Mouse (Mus musculus): ENCODE results near the gene Fcer1g. TPM values are rescaled to one million over a fixed set of nuclear protein-coding genes. Genes with fewer than 3 reads are reported as not detected.

The Fcer1g gene
- polyA plus RNA-seq, 1 experiment from 2014 or later = 38.7 TPM

DNA sequence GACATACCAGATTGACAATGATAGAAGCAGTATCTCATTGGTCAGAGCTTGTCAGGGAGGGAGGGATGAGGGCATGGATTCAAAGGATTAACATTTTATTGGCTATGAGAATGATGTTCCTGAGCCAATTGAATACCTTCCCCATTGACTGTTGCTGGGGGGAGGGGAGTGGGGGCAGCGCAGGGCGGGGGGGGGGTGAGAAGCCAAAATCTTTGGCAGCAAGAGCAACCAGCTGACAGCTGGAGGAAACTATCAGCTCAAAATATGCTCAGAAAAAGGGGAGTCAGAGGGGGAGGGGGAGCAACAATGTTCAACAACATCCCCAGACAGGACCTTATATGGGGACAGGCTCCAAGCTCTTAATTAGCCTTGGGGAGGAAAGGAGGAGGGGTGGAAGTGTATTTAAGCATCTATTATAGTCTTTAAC is 29.0 kb upstream of the Fcer1g start:
- Histone ChIP-seq H3K9me3 (no peaks in the 10 kb centered on the region), H3K4me1 (replicated peaks) (peaks cover 9% of the 10 kb centered on the region), H3K36me3 (no peaks in the 10 kb centered on the region), H3K4me2 (peak overlapping the region; percentile 56), H3K27me3 (no peaks in the 10 kb centered on the region), H3K27ac (replicated peaks) (peak overlapping the region; percentile 87), H3K9ac (no peak overlapping the region), H3K4me3 (peak overlapping the region; percentile 28)
- peak; percentile 93 for ATAC-seq (ENCODE audit: low read depth)
- 0% methylated on average over 2 of the region's 2 CpGs for WGBS

GRCm38 (mm10) chr1:171262594-171263130 is 28.5 kb upstream of the Fcer1g start:
- peak overlapping the region; percentile 62 for H3K9ac ChIP-seq
- peak overlapping the region; percentile 28 for H3K4me3 ChIP-seq
- peak; percentile 64 for ATAC-seq (ENCODE audit: low read depth)
- H3K27me3 ChIP-seq = no peaks in the 10 kb centered on the region
- peak overlapping the region; percentile 87 for H3K27ac ChIP-seq (replicated peaks)
- peaks cover 9% of the 10 kb centered on the region for H3K4me1 ChIP-seq (replicated peaks)
- no peaks in the 10 kb centered on the region for H3K36me3 ChIP-seq
- peak overlapping the region; percentile 56 for H3K4me2 ChIP-seq
- no peaks in the 10 kb centered on the region for H3K9me3 ChIP-seq
- WGBS = 4% methylated on average over 8 of the region's 8 CpGs

DNA sequence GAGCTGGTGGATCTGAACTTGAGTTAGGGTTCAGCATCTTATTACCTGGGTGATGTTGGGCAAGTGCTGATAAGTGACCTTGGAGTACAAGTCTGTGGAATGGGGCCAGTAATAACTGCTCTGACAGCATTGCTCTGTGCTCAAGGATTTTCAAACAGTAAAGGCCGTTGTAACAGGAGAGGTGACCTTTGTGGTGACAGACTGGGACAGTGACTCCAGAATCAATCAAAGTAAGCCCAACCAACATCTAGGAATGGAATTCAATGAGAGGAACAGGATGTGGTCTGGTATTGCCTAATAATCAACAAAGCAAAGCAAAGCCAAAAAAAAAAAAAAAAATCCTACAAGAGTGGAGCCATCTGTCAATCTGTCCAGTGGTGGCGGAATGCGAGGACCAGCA is 26.2 kb upstream of the Fcer1g start:
- H3K4me1 ChIP-seq (replicated peaks) = peaks cover 9% of the 10 kb centered on the region
- no peak overlapping the region for H3K4me2 ChIP-seq
- H3K27ac ChIP-seq (replicated peaks) = no peak overlapping the region
- H3K4me3 ChIP-seq = no peak overlapping the region
- H3K36me3 ChIP-seq = no peaks in the 10 kb centered on the region
- no peak overlapping the region for H3K9ac ChIP-seq
- 73% methylated on average over 3 of the region's 3 CpGs for WGBS
- H3K9me3 ChIP-seq = no peaks in the 10 kb centered on the region
- no peaks in the 10 kb centered on the region for H3K27me3 ChIP-seq
- no peak for ATAC-seq (ENCODE audit: low read depth)

- no peak overlapping the region for H3K27ac ChIP-seq (replicated peaks)
- no peaks in the 10 kb centered on the region for H3K36me3 ChIP-seq
- no peak overlapping the region for H3K4me3 ChIP-seq
- H3K4me1 ChIP-seq (replicated peaks) = peaks cover 9% of the 10 kb centered on the region
- no peak overlapping the region for H3K9ac ChIP-seq
- H3K27me3 ChIP-seq = no peaks in the 10 kb centered on the region
- H3K9me3 ChIP-seq = no peaks in the 10 kb centered on the region
- H3K4me2 ChIP-seq = no peak overlapping the region
- 81% methylated on average over 17 of the region's 17 CpGs for WGBS
- ATAC-seq (ENCODE audit: low read depth) = no peak
These were observed 24.8 kb upstream of the Fcer1g start for GRCm38 (mm10) chr1:171258921-171259320.

DNA sequence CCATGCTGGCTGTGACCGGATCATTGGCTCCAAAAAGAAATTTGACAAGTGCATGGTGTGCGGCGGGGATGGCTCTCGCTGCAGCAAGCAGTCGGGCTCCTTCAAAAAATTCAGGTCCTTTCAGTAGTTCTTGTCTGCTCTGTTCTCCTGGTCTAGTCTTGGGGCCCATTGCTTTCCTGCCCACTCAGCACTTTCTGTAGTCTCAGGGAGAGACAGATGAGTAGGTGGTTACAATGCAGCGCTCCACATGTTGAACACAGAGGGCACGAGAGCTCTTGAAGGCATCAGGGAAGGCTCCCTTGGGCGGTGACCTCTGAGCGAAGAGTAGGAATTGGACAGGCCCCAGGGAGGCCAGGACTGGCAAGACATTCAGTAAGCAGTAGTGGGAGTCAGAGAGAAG is 23.6 kb upstream of the Fcer1g start:
- Histone ChIP-seq H3K9ac (no peak overlapping the region), H3K4me2 (no peak overlapping the region), H3K4me1 (replicated peaks) (peaks cover 12% of the 10 kb centered on the region), H3K4me3 (no peak overlapping the region), H3K27ac (replicated peaks) (no peak overlapping the region), H3K9me3 (no peaks in the 10 kb centered on the region), H3K36me3 (no peaks in the 10 kb centered on the region), H3K27me3 (no peaks in the 10 kb centered on the region)
- 87% methylated on average over 9 of the region's 9 CpGs for WGBS
- ATAC-seq (ENCODE audit: low read depth) = no peak

DNA sequence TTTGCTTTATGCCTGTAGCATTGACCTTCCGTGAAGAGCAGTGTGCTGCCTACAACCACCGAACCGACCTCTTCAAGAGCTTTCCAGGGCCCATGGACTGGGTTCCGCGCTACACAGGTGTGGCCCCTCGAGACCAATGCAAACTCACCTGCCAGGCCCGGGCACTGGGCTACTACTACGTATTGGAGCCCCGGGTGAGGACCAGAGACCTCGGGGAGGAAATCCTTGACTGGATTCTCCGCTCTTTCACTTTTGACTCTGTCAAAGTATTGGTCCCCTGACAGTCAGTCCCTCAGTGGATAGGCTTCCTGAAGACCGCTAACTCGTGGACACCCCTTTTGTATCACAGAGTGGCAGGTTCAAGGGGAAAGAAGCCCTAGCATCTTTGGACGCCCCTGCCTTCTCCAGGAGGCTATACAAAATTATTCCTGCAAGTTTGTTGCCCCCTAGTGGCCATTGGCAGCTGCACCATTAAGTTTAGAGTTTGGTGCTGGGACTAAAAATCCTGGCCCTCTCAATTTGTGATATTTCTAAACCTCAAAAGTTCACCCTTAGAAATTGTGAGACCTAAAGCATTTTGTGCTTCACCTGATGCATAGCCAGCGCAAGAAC is 22.9 kb upstream of the Fcer1g start:
- no peak overlapping the region for H3K27ac ChIP-seq (replicated peaks)
- no peak overlapping the region for H3K4me3 ChIP-seq
- 63% methylated on average over 15 of the region's 15 CpGs for WGBS
- H3K4me1 ChIP-seq (replicated peaks) = peaks cover 11% of the 10 kb centered on the region
- no peak overlapping the region for H3K9ac ChIP-seq
- no peaks in the 10 kb centered on the region for H3K9me3 ChIP-seq
- H3K4me2 ChIP-seq = no peak overlapping the region
- H3K36me3 ChIP-seq = no peaks in the 10 kb centered on the region
- ATAC-seq (ENCODE audit: low read depth) = no peak
- H3K27me3 ChIP-seq = no peaks in the 10 kb centered on the region

- Histone ChIP-seq H3K4me3 (no peak overlapping the region), H3K27ac (replicated peaks) (no peak overlapping the region), H3K36me3 (no peaks in the 10 kb centered on the region), H3K9ac (no peak overlapping the region), H3K4me1 (replicated peaks) (peaks cover 17% of the 10 kb centered on the region), H3K4me2 (no peak overlapping the region), H3K9me3 (no peaks in the 10 kb centered on the region), H3K27me3 (no peaks in the 10 kb centered on the region)
- WGBS = 91% methylated on average over 24 of the region's 24 CpGs
- ATAC-seq (ENCODE audit: low read depth) = no peak
These were observed 22.1 kb upstream of the Fcer1g start for GRCm38 (mm10) chr1:171256095-171256818.

DNA sequence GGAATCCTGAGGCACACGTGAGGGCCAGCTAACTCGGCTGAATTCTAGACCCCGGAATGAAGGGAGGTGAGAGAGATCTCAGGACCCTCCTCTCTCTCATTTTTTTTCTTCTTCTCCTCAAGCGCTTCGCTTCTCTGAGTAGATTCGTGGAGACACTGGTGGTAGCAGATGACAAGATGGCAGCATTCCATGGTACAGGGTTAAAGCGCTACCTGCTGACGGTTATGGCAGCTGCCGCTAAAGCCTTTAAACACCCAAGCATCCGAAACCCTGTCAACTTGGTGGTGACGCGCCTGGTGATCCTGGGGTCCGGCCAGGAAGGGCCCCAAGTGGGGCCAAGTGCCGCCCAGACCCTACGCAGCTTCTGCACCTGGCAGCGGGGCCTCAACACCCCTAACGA is 18.2 kb upstream of the Fcer1g start:
- no peak for ATAC-seq (ENCODE audit: low read depth)
- H3K9ac ChIP-seq = no peak overlapping the region

GRCm38 (mm10) chr1:171251594-171252324 is 17.6 kb upstream of the Fcer1g start:
- H3K27me3 ChIP-seq = no peaks in the 10 kb centered on the region
- H3K9me3 ChIP-seq = no peaks in the 10 kb centered on the region
- H3K4me3 ChIP-seq = peak overlapping the region; percentile 29
- 2% methylated on average over 13 of the region's 13 CpGs for WGBS
- no peaks in the 10 kb centered on the region for H3K36me3 ChIP-seq
- H3K4me1 ChIP-seq (replicated peaks) = peaks cover 55% of the 10 kb centered on the region
- H3K9ac ChIP-seq = peak overlapping the region; percentile 41
- H3K4me2 ChIP-seq = peak overlapping the region; percentile 53
- ATAC-seq (ENCODE audit: low read depth) = no peak
- H3K27ac ChIP-seq (replicated peaks) = peak overlapping the region; percentile 77

More for the DNA sequence above, 18.2 kb upstream of the Fcer1g start:
- 58% methylated on average over 17 of the region's 17 CpGs for WGBS
- Histone ChIP-seq H3K4me2 (peak overlapping the region; percentile 53), H3K4me3 (no peak overlapping the region), H3K36me3 (no peaks in the 10 kb centered on the region), H3K27ac (replicated peaks) (peak overlapping the region; percentile 77; the same call in 1 of the 2 replicates), H3K9me3 (no peaks in the 10 kb centered on the region), H3K4me1 (replicated peaks) (peaks cover 53% of the 10 kb centered on the region), H3K27me3 (no peaks in the 10 kb centered on the region)

DNA sequence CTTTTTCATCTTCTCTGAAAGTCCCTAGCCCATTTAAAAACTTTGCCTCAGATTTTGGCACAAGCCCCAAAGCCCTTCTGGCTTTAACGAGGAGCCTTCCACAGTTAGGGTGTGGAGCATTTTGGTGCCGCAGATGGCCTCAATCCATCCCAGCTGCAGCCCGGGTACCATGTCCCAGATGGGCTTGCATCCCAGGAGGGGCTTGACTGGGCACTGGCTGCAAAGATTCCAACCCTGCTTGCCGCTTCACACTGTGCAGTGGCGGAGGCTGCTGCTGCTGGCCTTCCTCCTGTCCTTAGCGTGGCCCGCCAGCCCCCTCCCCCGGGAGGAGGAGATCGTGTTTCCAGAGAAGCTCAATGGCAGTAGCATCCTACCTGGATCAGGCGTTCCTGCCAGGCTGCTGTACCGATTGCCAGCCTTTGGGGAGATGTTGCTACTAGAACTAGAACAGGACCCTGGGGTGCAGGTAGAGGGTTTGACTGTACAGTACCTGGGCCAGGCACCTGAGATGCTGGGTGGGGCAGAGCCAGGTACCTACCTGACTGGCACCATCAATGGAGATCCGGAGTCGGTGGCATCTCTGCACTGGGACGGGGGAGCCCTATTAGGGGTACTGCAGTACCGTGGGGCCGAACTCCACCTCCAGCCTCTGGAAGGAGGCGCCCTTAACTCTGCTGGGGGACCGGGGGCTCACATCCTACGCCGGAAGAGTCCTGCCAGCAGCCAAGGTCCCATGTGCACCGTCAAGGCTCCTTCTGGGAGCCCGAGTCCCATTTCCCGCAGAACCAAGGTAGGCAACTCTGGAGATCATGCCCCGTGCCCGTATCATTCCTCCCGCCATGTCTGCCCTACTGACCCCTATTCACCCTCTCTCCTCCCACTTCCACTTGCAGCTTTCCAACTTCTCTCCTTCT is 16.8 kb upstream of the Fcer1g start, which contains the start of gene Ndufs2:
Ndufs2 (minus strand) TSS at position 709 of the 914 bp plus-strand sequence.
- Histone ChIP-seq H3K27ac (replicated peaks) (peak within 1 kb of the TSS; percentile 77), H3K9me3 (no peaks in the 10 kb centered on the region), H3K9ac (peak within 1 kb of the TSS; percentile 41), H3K4me2 (peak within 1 kb of the TSS; percentile 53), H3K4me3 (peak within 1 kb of the TSS; percentile 29), H3K4me1 (replicated peaks) (peaks cover 61% of the 10 kb centered on the region), H3K36me3 (no peaks in the 10 kb centered on the region), H3K27me3 (no peaks in the 10 kb centered on the region)
- 12% methylated on average over 26 of the region's 26 CpGs for WGBS
- ATAC-seq (ENCODE audit: low read depth) = peak; percentile 7; the same call in 1 of the 2 replicates

DNA sequence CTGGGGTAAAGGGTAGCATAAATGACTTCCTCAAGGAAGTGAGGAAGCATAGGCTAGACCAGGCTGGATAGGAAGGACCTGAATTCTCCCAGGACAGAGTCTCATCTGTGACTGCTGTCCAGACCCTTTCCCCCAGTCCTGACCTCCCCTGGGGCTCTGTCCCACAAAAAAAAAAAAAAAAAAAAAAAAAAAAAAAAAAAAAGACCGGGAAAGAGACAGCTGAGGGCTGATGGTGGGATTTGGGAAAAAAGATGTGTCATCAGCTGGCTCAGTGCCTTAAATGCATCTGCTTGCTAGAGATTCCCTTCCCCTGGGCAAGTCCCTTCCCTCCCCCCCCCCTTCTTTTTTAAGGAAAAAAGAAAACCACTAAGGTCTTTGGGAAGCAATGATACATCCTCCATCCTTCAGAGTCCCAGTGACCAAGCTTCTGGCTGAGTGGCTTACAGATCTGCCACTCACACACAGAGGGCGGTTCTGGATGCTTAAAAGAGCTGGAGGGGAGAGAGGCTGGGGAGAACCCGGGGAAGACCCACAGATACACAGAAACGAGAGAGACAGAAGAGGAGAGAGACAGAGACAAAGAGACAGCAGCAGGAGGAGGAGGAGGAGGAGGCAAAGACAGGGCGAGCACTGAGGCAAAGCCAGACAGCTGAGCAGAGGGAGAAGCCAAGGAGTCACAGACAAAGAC is 15.9 kb upstream of the Fcer1g start, which contains the start of gene Adamts4:
Adamts4 (plus strand) TSS at position 509 of the 688 bp plus-strand sequence.
- peak within 1 kb of the TSS; percentile 41 for H3K9ac ChIP-seq
- H3K36me3 ChIP-seq = peaks cover 6% of the 10 kb centered on the region; the same call in 1 of the 2 replicates
- WGBS = 17% methylated on average over 5 of the region's 5 CpGs
- no peaks in the 10 kb centered on the region for H3K9me3 ChIP-seq
- H3K4me1 ChIP-seq (replicated peaks) = peaks cover 68% of the 10 kb centered on the region
- H3K4me3 ChIP-seq = peak within 1 kb of the TSS; percentile 29
- peak within 1 kb of the TSS; percentile 53 for H3K4me2 ChIP-seq
- H3K27me3 ChIP-seq = no peaks in the 10 kb centered on the region
- peak within 1 kb of the TSS; percentile 81 for H3K27ac ChIP-seq (replicated peaks)
- no peak for ATAC-seq (ENCODE audit: low read depth)

All from neural tube, embryonic 13.5 days (tissue).